ENCODE assay signal across 7 mouse cellular contexts in the genomic region with DNA sequence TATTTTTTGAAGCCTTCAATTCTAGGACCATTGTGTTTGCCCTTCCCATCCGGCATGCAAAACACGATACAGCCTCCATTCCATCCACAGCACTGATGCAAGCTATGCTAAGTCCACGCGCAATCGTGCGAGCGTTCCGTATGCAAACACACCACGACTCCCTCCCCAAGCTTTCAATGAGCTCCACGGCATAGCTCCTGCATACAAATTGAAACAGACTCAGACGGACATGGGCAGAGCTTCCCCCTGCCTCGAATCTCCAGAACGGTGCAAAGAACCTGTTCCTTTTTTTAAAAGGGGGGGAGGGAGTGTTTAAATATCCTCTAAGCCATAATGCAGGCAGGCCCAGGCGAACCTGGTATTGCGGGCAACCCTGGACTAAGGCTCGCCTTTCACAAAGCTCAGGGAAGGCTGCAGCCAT.
DNase-seq lines count a peak whose midpoint lies in the region; ATAC-seq and TF ChIP-seq lines count a peak whose summit lies in the region.

No protein-coding gene starts in this region.

- peaks cover 10% of the 10 kb centered on the region; the same call in 1 of the 2 replicates for H3K27me3 ChIP-seq in ES-Bruce4 (ENCODE audit: control insufficient read depth, insufficient read depth, low read length, poor library complexity, severe bottlenecking)
- H3K27me3 ChIP-seq in forebrain, embryonic 10.5 days (ENCODE audit: poor library complexity, severe bottlenecking): no peaks in the 10 kb centered on the region
- H3K27me3 ChIP-seq in midbrain, embryonic 15.5 days (replicated peaks): no peaks in the 10 kb centered on the region

- TF ChIP-seq POLR2A in ES-Bruce4 (IDR thresholded peaks at IDR 0.05; ENCODE audit: insufficient read depth, low read length): no peak

- under 1% methylated on average over 16 of the region's 16 CpGs for WGBS in forebrain, embryonic 10.5 days
- WGBS in midbrain, embryonic 15.5 days: under 1% methylated on average over 16 of the region's 16 CpGs

- H3K4me1 ChIP-seq in ES-Bruce4 (ENCODE audit: control insufficient read depth, insufficient read depth, low read length): no peaks in the 10 kb centered on the region
- peaks cover 76% of the 10 kb centered on the region for H3K4me1 ChIP-seq in forebrain, embryonic 10.5 days
- peaks cover 56% of the 10 kb centered on the region for H3K4me1 ChIP-seq in midbrain, embryonic 15.5 days

- no peaks in the 10 kb centered on the region for H3K36me3 ChIP-seq in ES-Bruce4 (ENCODE audit: control insufficient read depth, insufficient read depth, low read length, poor library complexity, severe bottlenecking)
- peaks cover 7% of the 10 kb centered on the region for H3K36me3 ChIP-seq in forebrain, embryonic 10.5 days (replicated peaks)
- no peaks in the 10 kb centered on the region for H3K36me3 ChIP-seq in midbrain, embryonic 15.5 days (replicated peaks)

- no peaks in the 10 kb centered on the region for H3K9me3 ChIP-seq in ES-Bruce4 (replicated peaks; ENCODE audit: control insufficient read depth, insufficient read depth, low read length, poor library complexity, severe bottlenecking)
- H3K9me3 ChIP-seq in forebrain, embryonic 10.5 days: no peaks in the 10 kb centered on the region
- H3K9me3 ChIP-seq in midbrain, embryonic 15.5 days: no peaks in the 10 kb centered on the region

- ATAC-seq in midbrain, embryonic 15.5 days (replicated peaks): peak; percentile 16

- no peak for TF ChIP-seq EP300 in ES-Bruce4 (IDR thresholded peaks at IDR 0.05; ENCODE audit: insufficient read depth, low read depth, low read length)

- DNase-seq in MN1 (ENCODE audit: low spot score): peak; percentile 62
- peak; percentile 48 for DNase-seq in forebrain, embryonic 10.5 days (ENCODE audit: extremely low spot score, low spot score)
- peak in 1 of 2 experiments; percentile 15 for DNase-seq in layer of hippocampus, adult 2 months (ENCODE audit: low spot score in 2 of 2)
- DNase-seq in adipocyte (ENCODE audit: low spot score): no peak
- DNase-seq in urinary bladder, postnatal 14 days (ENCODE audit: low spot score): no peak

- TF ChIP-seq CTCF in ES-Bruce4 (IDR thresholded peaks at IDR 0.05; ENCODE audit: low read depth, low read length): no peak
- TF ChIP-seq CTCF in layer of hippocampus, adult 2 months (conservative IDR thresholded peaks at IDR 0.05): no peak

- no peak overlapping the region for H3K27ac ChIP-seq in ES-Bruce4 (ENCODE audit: insufficient read depth, low read length)
- peak overlapping the region; percentile 99 for H3K27ac ChIP-seq in forebrain, embryonic 10.5 days
- peak overlapping the region; percentile 99 for H3K27ac ChIP-seq in layer of hippocampus, adult 2 months
- H3K27ac ChIP-seq in midbrain, embryonic 15.5 days: peak overlapping the region; percentile 99

- H3K4me2 ChIP-seq in midbrain, embryonic 15.5 days: peak overlapping the region; percentile 72

- H3K9ac ChIP-seq in ES-Bruce4 (ENCODE audit: low read depth, poor library complexity, severe bottlenecking): peak overlapping the region; percentile 76
- H3K9ac ChIP-seq in midbrain, embryonic 15.5 days: peak overlapping the region; percentile 88

- peak overlapping the region; percentile 78 for H3K4me3 ChIP-seq in ES-Bruce4 (ENCODE audit: low read depth, low read length)
- H3K4me3 ChIP-seq in forebrain, embryonic 10.5 days: peak overlapping the region; percentile 94
- H3K4me3 ChIP-seq in layer of hippocampus, adult 2 months: peak overlapping the region; percentile 81
- H3K4me3 ChIP-seq in midbrain, embryonic 15.5 days: peak overlapping the region; percentile 79

Comparison
In these comparisons a context has a peak if more than half of its experiments do, and no peak if none do; other contexts are left out.
1. DNase-seq: peak in MN1 (single experiment) and forebrain, embryonic 10.5 days (single experiment); none in adipocyte (single experiment) and urinary bladder, postnatal 14 days (single experiment).
2. Peak in every context shown above with its lines, with median percentiles within 50 percentile points of each other: H3K4me3 ChIP-seq.